Mouse (Mus musculus): ENCODE results near the gene Gm49384.

Gm49384 gene

GRCm38 (mm10) chr12:69190522-69190921 is 13.5 kb downstream of the Gm49384 start:
- H3K27me3 ChIP-seq (ENCODE audit: control insufficient read depth, insufficient read depth, low read length, poor library complexity, severe bottlenecking), result no peaks in the 10 kb centered on the region
- peak; percentile 29 for DNase-seq (ENCODE audit: low read depth, low spot score)
- H3K36me3 ChIP-seq (ENCODE audit: control insufficient read depth, insufficient read depth, low read length, poor library complexity, severe bottlenecking), result 0 out of 2 replicates have a peak, but pooled peaks cover 2% of the 10 kb centered on the region

- Histone ChIP-seq H3K27me3 (ENCODE audit: control insufficient read depth, insufficient read depth, low read length, poor library complexity, severe bottlenecking) (no peaks in the 10 kb centered on the region), H3K36me3 (ENCODE audit: control insufficient read depth, insufficient read depth, low read length, poor library complexity, severe bottlenecking) (0 out of 2 replicates have a peak, but pooled peaks cover 2% of the 10 kb centered on the region)
- no peak for DNase-seq (ENCODE audit: low read depth, low spot score)
Observed at GRCm38 (mm10) chr12:69190074-69190473, 14.0 kb downstream of the Gm49384 start.

GRCm38 (mm10) chr12:69186811-69187471 is 17.1 kb downstream of the Gm49384 start:
- Histone ChIP-seq H3K27me3 (ENCODE audit: control insufficient read depth, insufficient read depth, low read length, poor library complexity, severe bottlenecking) (no peaks in the 10 kb centered on the region), H3K36me3 (ENCODE audit: control insufficient read depth, insufficient read depth, low read length, poor library complexity, severe bottlenecking) (peaks cover 5% of the 10 kb centered on the region; the same call in 1 of the 2 replicates)
- DNase-seq (ENCODE audit: low read depth, low spot score), result no peak

GRCm38 (mm10) chr12:69185371-69185770 is 18.7 kb downstream of the Gm49384 start:
- Histone ChIP-seq H3K36me3 (ENCODE audit: control insufficient read depth, insufficient read depth, low read length, poor library complexity, severe bottlenecking) (peaks cover 5% of the 10 kb centered on the region; the same call in 1 of the 2 replicates), H3K27me3 (ENCODE audit: control insufficient read depth, insufficient read depth, low read length, poor library complexity, severe bottlenecking) (no peaks in the 10 kb centered on the region)
- no peak for DNase-seq (ENCODE audit: low read depth, low spot score)

- DNase-seq (ENCODE audit: low read depth, low spot score), result peak; percentile 55
- H3K27me3 ChIP-seq (ENCODE audit: control insufficient read depth, insufficient read depth, low read length, poor library complexity, severe bottlenecking), result no peaks in the 10 kb centered on the region
Observed at GRCm38 (mm10) chr12:69184342-69185295, 19.4 kb downstream of the Gm49384 start.

DNA sequence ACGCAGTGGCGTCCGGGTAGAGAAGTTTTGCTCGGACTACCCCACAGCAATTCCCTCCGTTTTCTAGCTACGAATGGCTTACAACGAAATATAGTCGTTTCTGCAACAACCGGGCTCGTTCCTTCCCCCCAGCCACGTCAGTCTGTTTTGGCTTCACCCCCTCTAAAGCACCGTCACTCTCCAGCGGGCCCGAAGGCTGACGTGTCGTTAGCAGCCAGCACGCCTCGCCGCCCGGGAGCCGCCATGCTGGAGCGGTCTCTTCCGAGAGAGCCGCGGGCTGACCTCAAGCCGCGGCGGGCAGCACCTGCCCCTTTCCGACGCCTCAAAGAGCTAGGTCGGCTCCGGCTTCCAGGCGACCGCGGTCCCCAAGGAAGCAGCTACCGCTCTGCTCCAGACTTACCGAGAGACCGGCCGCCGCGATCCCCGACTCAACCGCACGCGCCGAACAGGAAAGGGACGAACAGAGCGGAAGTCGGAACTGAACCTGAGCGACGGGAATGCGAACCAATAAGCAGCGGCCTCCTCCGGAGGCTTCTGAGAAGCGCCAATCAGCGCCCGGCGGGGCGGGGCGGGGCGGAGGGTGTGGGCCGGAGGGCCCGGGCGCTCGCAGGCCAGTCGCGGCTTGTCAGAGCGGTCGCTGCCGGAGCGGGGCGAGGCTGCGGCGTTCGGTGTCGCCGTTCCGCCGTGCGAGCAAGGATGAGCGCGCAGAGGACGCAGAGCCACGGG is 20.3 kb downstream of the Gm49384 start, which contains the start of the genes Rpl36al and Mgat2:
Rpl36al (minus strand) TSS at position 501 of the 726 bp plus-strand sequence.
Mgat2 (plus strand) TSS at position 575 of the 726 bp plus-strand sequence.
- no peaks in the 10 kb centered on the region for H3K27me3 ChIP-seq (ENCODE audit: control insufficient read depth, insufficient read depth, low read length, poor library complexity, severe bottlenecking)
- H3K36me3 ChIP-seq (ENCODE audit: control insufficient read depth, insufficient read depth, low read length, poor library complexity, severe bottlenecking), result peaks cover 5% of the 10 kb centered on the region; the same call in 1 of the 2 replicates
- DNase-seq (ENCODE audit: low read depth, low spot score), result peak; percentile 98

More at GRCm38 (mm10) chr12:69184342-69185295, 19.4 kb downstream of the Gm49384 start:
- H3K36me3 ChIP-seq (ENCODE audit: control insufficient read depth, insufficient read depth, low read length, poor library complexity, severe bottlenecking), result peaks cover 5% of the 10 kb centered on the region; the same call in 1 of the 2 replicates

DNA sequence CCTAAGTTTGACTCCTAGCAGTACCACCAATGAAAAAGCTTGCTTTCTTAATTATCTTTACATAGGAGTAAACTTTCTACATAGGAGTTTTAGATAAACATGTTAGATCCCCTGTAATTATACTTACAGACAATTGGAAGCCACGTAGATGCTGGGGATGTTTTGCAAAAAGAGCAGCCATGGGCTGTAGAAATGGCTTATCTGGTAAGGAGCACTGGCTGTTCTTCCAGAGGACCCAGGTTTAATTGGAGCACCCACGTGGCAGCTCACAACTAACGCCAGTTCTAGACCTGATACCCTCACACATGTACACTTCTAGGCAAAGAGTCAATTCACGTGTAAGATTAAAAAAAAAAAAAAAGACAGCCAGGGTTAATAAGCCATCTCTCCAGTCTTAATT is 22.3 kb downstream of the Gm49384 start:
- H3K27me3 ChIP-seq (ENCODE audit: control insufficient read depth, insufficient read depth, low read length, poor library complexity, severe bottlenecking), result no peaks in the 10 kb centered on the region
- H3K36me3 ChIP-seq (ENCODE audit: control insufficient read depth, insufficient read depth, low read length, poor library complexity, severe bottlenecking), result peaks cover 5% of the 10 kb centered on the region; the same call in 1 of the 2 replicates
- DNase-seq (ENCODE audit: low read depth, low spot score), result no peak

GRCm38 (mm10) chr12:69179371-69179770 is 24.7 kb downstream of the Gm49384 start:
- no peak for DNase-seq (ENCODE audit: low read depth, low spot score)
- Histone ChIP-seq H3K36me3 (ENCODE audit: control insufficient read depth, insufficient read depth, low read length, poor library complexity, severe bottlenecking) (peaks cover 5% of the 10 kb centered on the region; the same call in 1 of the 2 replicates), H3K27me3 (ENCODE audit: control insufficient read depth, insufficient read depth, low read length, poor library complexity, severe bottlenecking) (no peaks in the 10 kb centered on the region)

GRCm38 (mm10) chr12:69177526-69177925 is 26.5 kb downstream of the Gm49384 start:
- Histone ChIP-seq H3K36me3 (ENCODE audit: control insufficient read depth, insufficient read depth, low read length, poor library complexity, severe bottlenecking) (peaks cover 5% of the 10 kb centered on the region; the same call in 1 of the 2 replicates), H3K27me3 (ENCODE audit: control insufficient read depth, insufficient read depth, low read length, poor library complexity, severe bottlenecking) (no peaks in the 10 kb centered on the region)
- DNase-seq (ENCODE audit: low read depth, low spot score), result no peak

- DNase-seq (ENCODE audit: low read depth, low spot score), result no peak
- Histone ChIP-seq H3K36me3 (ENCODE audit: control insufficient read depth, insufficient read depth, low read length, poor library complexity, severe bottlenecking) (no peaks in the 10 kb centered on the region), H3K27me3 (ENCODE audit: control insufficient read depth, insufficient read depth, low read length, poor library complexity, severe bottlenecking) (no peaks in the 10 kb centered on the region)
Observed at GRCm38 (mm10) chr12:69175975-69176374, 28.1 kb downstream of the Gm49384 start.

DNA sequence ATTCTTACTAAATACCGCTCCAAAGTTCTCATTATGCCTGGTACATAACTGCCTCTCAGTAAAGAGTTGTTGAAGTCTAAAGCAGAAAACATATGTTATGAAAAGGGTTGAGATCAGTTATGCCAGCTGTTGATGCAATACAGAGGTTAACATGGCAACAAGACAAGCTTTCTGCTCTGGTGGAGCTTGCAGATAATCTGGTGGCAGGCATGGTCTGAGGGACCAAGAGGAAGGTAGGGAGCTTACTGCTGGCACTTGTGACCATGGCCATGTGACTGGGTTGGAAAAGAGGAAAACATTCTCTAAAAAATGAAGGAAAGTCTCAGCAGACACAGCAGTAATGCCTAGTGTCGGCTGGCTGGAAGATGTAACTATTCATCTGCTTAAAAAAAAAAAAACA is 32.8 kb downstream of the Gm49384 start:
- Histone ChIP-seq H3K27me3 (ENCODE audit: control insufficient read depth, insufficient read depth, low read length, poor library complexity, severe bottlenecking) (no peaks in the 10 kb centered on the region), H3K36me3 (ENCODE audit: control insufficient read depth, insufficient read depth, low read length, poor library complexity, severe bottlenecking) (no peaks in the 10 kb centered on the region)
- no peak for DNase-seq (ENCODE audit: low read depth, low spot score)

GRCm38 (mm10) chr12:69168461-69169106 is 35.5 kb downstream of the Gm49384 start, which contains the start of gene Lrr1:
Lrr1 (plus strand) TSS chr12:69168814.
- peak; percentile 90 for DNase-seq (ENCODE audit: low read depth, low spot score)
- no peaks in the 10 kb centered on the region for H3K36me3 ChIP-seq (ENCODE audit: control insufficient read depth, insufficient read depth, low read length, poor library complexity, severe bottlenecking)

DNA sequence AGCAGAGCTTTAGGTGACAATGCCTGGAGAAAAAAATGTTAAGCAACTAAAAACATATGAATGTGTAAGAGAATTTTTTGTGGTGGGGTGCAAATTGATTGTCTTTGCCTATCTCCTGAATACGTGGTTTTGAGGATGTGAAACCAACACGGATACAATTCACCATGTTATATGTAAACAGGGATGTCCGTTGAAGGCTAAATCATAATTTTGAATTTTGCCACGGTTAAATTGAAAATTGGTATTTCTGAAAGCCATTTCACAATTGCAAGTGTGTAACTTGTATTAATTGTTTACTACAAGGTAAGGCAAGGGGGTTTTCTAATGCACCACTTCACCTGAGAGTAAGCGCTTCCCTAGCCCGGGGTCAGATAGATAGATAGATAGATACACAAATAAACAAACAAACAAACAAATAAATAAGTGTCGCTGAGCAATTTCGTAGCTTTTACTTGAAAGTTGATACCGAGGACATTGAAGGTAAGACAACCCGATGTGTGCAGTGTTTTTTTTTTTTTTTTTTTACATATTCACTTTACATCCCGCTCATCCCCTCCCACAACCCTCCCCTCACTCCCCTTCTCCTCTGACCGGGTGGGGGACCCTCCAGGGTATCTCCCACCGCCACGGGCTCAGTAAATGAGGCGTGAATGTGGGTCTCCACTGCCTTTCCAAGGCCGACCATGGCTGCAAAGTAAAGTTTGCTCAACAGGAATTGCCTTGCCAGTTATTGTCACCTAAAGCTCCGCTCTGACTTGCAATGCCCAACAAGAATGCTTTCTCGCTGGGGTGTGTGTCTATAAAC is 36.2 kb downstream of the Gm49384 start:
- peak; percentile 39 for DNase-seq (ENCODE audit: low read depth, low spot score)
- no peaks in the 10 kb centered on the region for H3K36me3 ChIP-seq (ENCODE audit: control insufficient read depth, insufficient read depth, low read length, poor library complexity, severe bottlenecking)
- no peaks in the 10 kb centered on the region for H3K27me3 ChIP-seq (ENCODE audit: control insufficient read depth, insufficient read depth, low read length, poor library complexity, severe bottlenecking)

More at GRCm38 (mm10) chr12:69168461-69169106, 35.5 kb downstream of the Gm49384 start, which contains the start of gene Lrr1:
- no peaks in the 10 kb centered on the region for H3K27me3 ChIP-seq (ENCODE audit: control insufficient read depth, insufficient read depth, low read length, poor library complexity, severe bottlenecking)

Measured in splenic B cell, adult 2 months (primary cell).